ENCODE assay signal across 15 mouse cellular contexts in the genomic region with DNA sequence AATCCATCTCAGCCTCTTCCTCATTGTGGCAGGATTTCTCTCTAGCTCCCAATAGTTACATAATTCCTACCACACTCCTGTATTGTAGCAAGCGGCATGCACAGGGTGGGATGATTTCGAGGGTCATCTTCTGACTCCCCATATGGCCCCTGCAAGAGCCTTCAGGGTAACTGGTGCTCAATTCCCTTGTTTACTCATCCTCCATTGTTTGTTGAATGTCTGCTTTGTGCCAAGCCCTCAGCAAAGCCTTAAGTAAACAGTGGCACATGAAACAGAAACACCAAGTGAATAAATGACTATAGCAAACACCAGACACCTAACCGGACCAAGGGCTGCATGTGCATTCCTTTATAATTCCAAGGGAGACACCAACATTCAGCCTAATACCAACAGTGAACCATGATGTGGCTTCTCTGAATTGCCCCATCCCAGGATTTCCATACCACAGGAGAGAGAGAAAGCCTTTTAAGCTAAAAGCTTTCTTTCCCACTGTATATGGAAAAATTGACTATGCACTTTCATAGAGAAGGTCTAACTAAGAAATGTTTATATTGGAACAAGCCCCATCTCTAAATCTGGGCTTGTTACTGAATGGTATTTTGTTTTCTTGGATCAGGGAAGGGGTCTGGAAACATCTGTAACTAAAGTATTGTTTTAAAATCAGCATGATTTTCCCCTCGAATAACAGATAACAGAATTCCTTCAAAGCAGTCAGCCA. TPM values are rescaled to one million over a fixed set of nuclear protein-coding genes. Genes with fewer than 3 reads are reported as not detected.
DNase-seq lines count a peak whose midpoint lies in the region; ATAC-seq and TF ChIP-seq lines count a peak whose summit lies in the region.
"Had no signal": no experiment of that assay in that cellular context is flagged by ENCODE, and none has a peak within 500 bp of the region (broad histone marks: within the 10 kb centered on the region; RNA-seq: fewer than 3 reads in every experiment).

No protein-coding gene starts in this region.

- no peak overlapping the region for H3K9ac ChIP-seq in forebrain, embryonic 15.5 days (replicated peaks)
- no peak overlapping the region for H3K9ac ChIP-seq in forebrain, postnatal 0 days
- H3K9ac ChIP-seq in kidney, embryonic 14.5 days (ENCODE audit: low read depth, low read length) = no peak overlapping the region
- H3K9ac ChIP-seq in neural tube, embryonic 13.5 days = no peak overlapping the region
- H3K9ac ChIP-seq: forebrain, embryonic 13.5 days; limb, embryonic 12.5 days had no signal

- no peak overlapping the region for H3K4me2 ChIP-seq in forebrain, embryonic 15.5 days (replicated peaks)
- H3K4me2 ChIP-seq in forebrain, postnatal 0 days (ENCODE audit: low read depth) = no peak overlapping the region
- H3K4me2 ChIP-seq in kidney, embryonic 14.5 days (replicated peaks; ENCODE audit: low read depth, low read length) = no peak overlapping the region
- H3K4me2 ChIP-seq in neural tube, embryonic 13.5 days = no peak overlapping the region
- H3K4me2 ChIP-seq: forebrain, embryonic 13.5 days; limb, embryonic 12.5 days had no signal

- 82% methylated on average over 4 of the region's 4 CpGs for WGBS in forebrain, embryonic 15.5 days
- 78% methylated on average over 4 of the region's 4 CpGs for WGBS in forebrain, postnatal 0 days
- 61% methylated on average over 4 of the region's 4 CpGs for WGBS in kidney, embryonic 14.5 days
- 67% methylated on average over 4 of the region's 4 CpGs for WGBS in neural tube, embryonic 13.5 days

- TF ChIP-seq CTCF in forebrain, postnatal 0 days (IDR thresholded peaks at IDR 0.05; ENCODE audit: low read depth) = no peak

- no peak overlapping the region for H3K4me3 ChIP-seq in forebrain, embryonic 15.5 days
- no peak overlapping the region for H3K4me3 ChIP-seq in forebrain, postnatal 0 days (ENCODE audit: low read depth, low read length)
- no peak overlapping the region for H3K4me3 ChIP-seq in kidney, embryonic 14.5 days (ENCODE audit: low read length)
- no peak overlapping the region for H3K4me3 ChIP-seq in neural tube, embryonic 13.5 days
- H3K4me3 ChIP-seq: forebrain, embryonic 13.5 days; limb, embryonic 12.5 days had no signal

- no peak for ATAC-seq in forebrain, embryonic 15.5 days (replicated peaks)
- ATAC-seq in forebrain, postnatal 0 days = no peak
- no peak for ATAC-seq in kidney, embryonic 14.5 days (ENCODE audit: low FRiP score, low TSS enrichment)
- no peak for ATAC-seq in neural tube, embryonic 13.5 days (ENCODE audit: low read depth)
- ATAC-seq: forebrain, embryonic 13.5 days had no signal

- H3K4me1 ChIP-seq in forebrain, embryonic 15.5 days = no peaks in the 10 kb centered on the region
- no peaks in the 10 kb centered on the region for H3K4me1 ChIP-seq in forebrain, postnatal 0 days (ENCODE audit: insufficient read depth)
- H3K4me1 ChIP-seq in kidney, embryonic 14.5 days (ENCODE audit: control insufficient read depth, insufficient read depth, low read length) = peaks cover 7% of the 10 kb centered on the region
- no peaks in the 10 kb centered on the region; the same call in 1 of the 2 replicates for H3K4me1 ChIP-seq in neural tube, embryonic 13.5 days (replicated peaks)
- H3K4me1 ChIP-seq: forebrain, embryonic 13.5 days had no signal

- no peak for DNase-seq in forebrain, postnatal 0 days
- no peak for DNase-seq in kidney, adult 11 months
- no peak for DNase-seq in neural tube, embryonic 10.5 days (ENCODE audit: extremely low spot score, low spot score)
- no peak for DNase-seq in right cerebral cortex, adult 2 months (ENCODE audit: low spot score in 2 of 2)
- no peak for DNase-seq in urinary bladder, adult 18-20 months (ENCODE audit: low spot score in 2 of 2)
- DNase-seq: cerebellum, postnatal 36 days; gastrocnemius, postnatal 25 days; right cerebral cortex, postnatal 4 days; thymus, adult 2 months had no signal

- H3K9me3 ChIP-seq in forebrain, embryonic 15.5 days = no peaks in the 10 kb centered on the region
- H3K9me3 ChIP-seq in forebrain, postnatal 0 days (ENCODE audit: low read length) = no peaks in the 10 kb centered on the region
- no peaks in the 10 kb centered on the region for H3K9me3 ChIP-seq in kidney, embryonic 14.5 days (ENCODE audit: control insufficient read depth, low read length)
- no peaks in the 10 kb centered on the region for H3K9me3 ChIP-seq in neural tube, embryonic 13.5 days
- H3K9me3 ChIP-seq: forebrain, embryonic 13.5 days; G1E; limb, embryonic 12.5 days had no signal

- H3K27ac ChIP-seq in forebrain, embryonic 15.5 days (replicated peaks) = 0 out of 2 replicates have a peak overlapping the region, but pooled peaks have one; percentile 3
- no peak overlapping the region for H3K27ac ChIP-seq in forebrain, postnatal 0 days (ENCODE audit: low read depth, low read length)
- peak overlapping the region; percentile 68; the same call in 1 of the 2 replicates for H3K27ac ChIP-seq in kidney, embryonic 14.5 days (ENCODE audit: low read depth, low read length)
- H3K27ac ChIP-seq in neural tube, embryonic 13.5 days (replicated peaks) = peak overlapping the region; percentile 42
- H3K27ac ChIP-seq: forebrain, embryonic 13.5 days; limb, embryonic 12.5 days had no signal

- no peaks in the 10 kb centered on the region for H3K27me3 ChIP-seq in forebrain, embryonic 15.5 days
- H3K27me3 ChIP-seq in forebrain, postnatal 0 days (ENCODE audit: insufficient read depth, low read length) = no peaks in the 10 kb centered on the region
- H3K27me3 ChIP-seq in kidney, embryonic 14.5 days (ENCODE audit: control insufficient read depth, insufficient read depth, low read length) = no peaks in the 10 kb centered on the region
- H3K27me3 ChIP-seq in neural tube, embryonic 13.5 days = no peaks in the 10 kb centered on the region
- H3K27me3 ChIP-seq: forebrain, embryonic 13.5 days; limb, embryonic 12.5 days had no signal

- no peaks in the 10 kb centered on the region for H3K36me3 ChIP-seq in forebrain, embryonic 15.5 days
- no peaks in the 10 kb centered on the region for H3K36me3 ChIP-seq in forebrain, postnatal 0 days (ENCODE audit: insufficient read depth)
- no peaks in the 10 kb centered on the region for H3K36me3 ChIP-seq in kidney, embryonic 14.5 days (ENCODE audit: control insufficient read depth, insufficient read depth, low read length)
- H3K36me3 ChIP-seq in neural tube, embryonic 13.5 days = no peaks in the 10 kb centered on the region
- H3K36me3 ChIP-seq: G1E; limb, embryonic 12.5 days had no signal

RNA-seq across cellular contexts. Expression of gene Lama4, which starts 19.2 kb away (rescaled TPM):
- 13.2 and 14.2 TPM in 2 replicates for polyA plus RNA-seq in forebrain, embryonic 15.5 days (2015; fragmentation: Nextera tagmentation; extraction: Ambion mirVana)
- 14.3 and 22.6 TPM in 2 replicates for total RNA-seq in forebrain, postnatal 0 days (2014; rRNA removed)
- 9.7 and 10.4 TPM in 2 replicates for polyA plus RNA-seq in forebrain, postnatal 0 days (2015; fragmentation: Nextera tagmentation; extraction: Ambion mirVana)
- 40.9 and 71.5 TPM in 2 replicates for polyA plus RNA-seq in kidney, embryonic 14.5 days (2014; fragmentation: Nextera tagmentation; extraction: Ambion mirVana)
- polyA plus RNA-seq in neural tube, embryonic 13.5 days (2015; fragmentation: Nextera tagmentation; extraction: Ambion mirVana) = 33.3 and 36.7 TPM in 2 replicates
- polyA plus RNA-seq: G1E had no signal
